Mouse (Mus musculus) stomach, embryonic 15.5 days (tissue): ENCODE data around the gene Lap3. TPM values are rescaled to one million over a fixed set of nuclear protein-coding genes. Genes with fewer than 3 reads are reported as not detected.

Source experiments
- ATAC-seq: fragments of 200-750 bp; cut with Nextera tagmentation; 2 replicates; pipeline ENCODE4 v1.8.0; 2017; ENCODE audit warnings: low read depth, moderate number of reproducible peaks, moderate TSS enrichment; ENCODE audit not compliant: insufficient read depth, low FRiP score
- H3K27ac ChIP-seq: fragments of 300-500 bp; sonication (generic); 2 replicates; pipeline ENCODE4 v1.5.1; 2015; ENCODE audit warnings: mild to moderate bottlenecking, inconsistent platforms
- H3K27me3 ChIP-seq: fragments of 300-500 bp; sonication (generic); replicated peaks from 2 replicates; pipeline ENCODE4 v1.6.1; 2015; ENCODE audit warnings: inconsistent platforms
- H3K36me3 ChIP-seq: fragments of 300-500 bp; sonication (generic); 2 replicates; pipeline ENCODE4 v1.6.1; 2015; ENCODE audit warnings: inconsistent platforms
- H3K4me1 ChIP-seq: fragments of 300-500 bp; sonication (generic); 2 replicates; pipeline ENCODE4 v1.6.1; 2015; ENCODE audit warnings: inconsistent platforms
- H3K4me2 ChIP-seq: fragments of 300-500 bp; sonication (generic); 2 replicates; pipeline ENCODE4 v1.6.1; 2015; ENCODE audit warnings: mild to moderate bottlenecking, inconsistent platforms
- H3K4me3 ChIP-seq: fragments of 300-500 bp; sonication (generic); replicated peaks from 2 replicates; pipeline ENCODE4 v1.5.1; 2015; ENCODE audit warnings: inconsistent platforms
- H3K9ac ChIP-seq: fragments of 300-500 bp; sonication (generic); 2 replicates; pipeline ENCODE4 v1.6.1; 2015; ENCODE audit warnings: inconsistent platforms
- H3K9me3 ChIP-seq: fragments of 300-500 bp; sonication (generic); 2 replicates; pipeline ENCODE4 v1.6.1; 2016; ENCODE audit warnings: inconsistent platforms
- WGBS: fragments of 180-500 bp; shearing (Covaris S2); methylation state at CpG from one replicate; pipeline ENCODE4 v1.1.7; 2015; 5-methylcytosine and 5-hydroxymethylcytosine counted together
- polyA plus RNA-seq: library from polyadenylated mRNA; unstranded; fragments of >200 nt; fragmentation: Nextera tagmentation; extraction: Ambion mirVana; gene quantifications from 2 replicates; pipeline ENCODE4 v1.2.1, GENCODE M21; 2015

Lap3 gene
- polyA plus RNA-seq: 88.3 and 92.9 TPM in 2 replicates

DNA sequence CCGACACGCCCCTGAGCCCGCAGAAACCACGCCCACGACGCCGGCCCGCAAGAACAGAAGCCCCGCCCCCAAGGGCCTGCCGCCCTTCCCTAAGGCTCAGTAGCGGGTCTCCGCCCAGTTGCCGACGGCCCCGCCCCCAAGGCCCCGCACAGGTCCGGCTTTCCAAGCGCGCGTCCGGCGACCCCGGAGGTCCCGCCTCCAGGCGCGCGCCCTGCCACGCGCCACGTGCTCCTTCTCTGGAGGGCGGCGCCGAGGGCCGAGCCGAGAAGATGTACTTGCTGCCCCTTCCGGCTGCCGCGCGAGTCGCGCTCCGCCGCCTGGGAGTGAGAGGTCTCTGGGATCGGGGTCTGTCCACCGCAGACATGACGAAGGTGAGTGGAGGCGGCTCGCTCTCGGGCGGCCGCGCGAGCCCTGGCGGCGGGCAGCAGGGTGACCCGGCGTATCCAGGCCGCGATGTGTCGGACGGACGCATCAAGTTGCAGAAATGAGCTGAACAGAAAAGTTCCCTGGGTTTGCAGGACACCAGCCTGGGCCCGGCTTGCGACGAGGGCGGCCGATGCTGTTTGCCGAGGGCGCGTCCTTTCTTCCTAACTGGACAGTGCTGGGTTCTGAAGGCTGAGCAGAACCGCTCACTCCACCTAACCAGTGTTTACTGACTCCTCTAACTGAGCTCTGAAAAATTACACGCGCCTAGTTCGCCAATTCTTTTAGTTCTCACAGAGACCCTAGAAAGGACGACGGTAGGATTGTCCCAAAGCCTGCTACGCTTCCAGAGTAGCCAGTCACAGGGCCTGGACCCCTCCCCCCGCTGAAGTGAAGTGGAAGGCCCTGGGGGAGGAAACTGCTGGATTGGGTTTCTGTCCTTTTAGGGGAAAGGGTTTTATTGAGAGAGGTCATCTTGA lies at the start of gene Lap3:
Gene Lap3, plus strand, starts transcription at position 184 of the 902 bp plus-strand sequence.
- no peaks in the 10 kb centered on the region for H3K9me3 ChIP-seq
- H3K27me3 ChIP-seq: no peaks in the 10 kb centered on the region
- peak; percentile 93 for ATAC-seq
- H3K4me1 ChIP-seq: peaks cover 6% of the 10 kb centered on the region; the same call in 1 of the 2 replicates
- peak within 1 kb of the TSS; percentile 80 for H3K9ac ChIP-seq
- H3K4me3 ChIP-seq: peak within 1 kb of the TSS; percentile 85
- H3K27ac ChIP-seq: peak within 1 kb of the TSS; percentile 84
- H3K36me3 ChIP-seq: 0 out of 2 replicates have a peak, but pooled peaks cover 6% of the 10 kb centered on the region
- under 1% methylated on average over 78 of the region's 78 CpGs for WGBS
- H3K4me2 ChIP-seq: peak within 1 kb of the TSS; percentile 80

DNA sequence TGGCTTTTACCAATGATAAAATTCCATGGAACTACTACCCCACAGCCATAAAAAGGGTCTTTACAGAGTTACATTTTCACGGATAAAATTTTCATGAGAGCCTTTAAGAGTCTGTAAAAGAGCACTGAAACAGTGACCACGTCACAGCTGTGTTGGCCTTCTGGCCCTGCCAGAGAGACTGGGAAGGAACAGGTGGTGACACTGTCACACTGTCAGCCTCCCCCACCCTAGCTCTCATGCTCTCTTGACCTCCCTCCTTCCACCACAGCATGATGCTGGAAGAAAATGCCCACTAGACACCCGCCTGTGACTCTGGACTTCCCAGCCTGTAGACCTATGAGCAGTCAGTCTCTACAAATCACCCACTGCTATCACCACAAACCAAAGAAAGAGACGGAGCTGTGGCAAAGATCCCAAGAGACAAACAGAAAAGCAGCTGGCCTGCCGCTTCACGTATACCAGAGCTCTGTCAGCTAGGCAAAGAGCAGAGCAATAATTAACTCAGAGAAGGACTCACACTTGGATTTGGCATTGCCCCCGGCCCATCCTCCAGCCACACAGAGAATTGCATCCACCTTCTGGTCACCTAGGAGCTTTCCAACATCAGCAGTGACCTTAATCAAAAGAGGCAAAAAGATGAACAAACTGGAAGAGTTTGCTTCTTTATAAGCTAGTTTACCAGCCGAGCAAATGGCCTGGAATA lies 48.9 kb upstream of the Lap3 start:
- no peak overlapping the region for H3K27ac ChIP-seq
- no peak for ATAC-seq
- no peak overlapping the region for H3K4me2 ChIP-seq
- H3K36me3 ChIP-seq: no peaks in the 10 kb centered on the region
- no peak overlapping the region for H3K4me3 ChIP-seq
- WGBS: 82% methylated on average over 8 of the region's 8 CpGs
- no peak overlapping the region for H3K9ac ChIP-seq
- H3K4me1 ChIP-seq: peaks cover 8% of the 10 kb centered on the region
- no peaks in the 10 kb centered on the region for H3K27me3 ChIP-seq
- H3K9me3 ChIP-seq: no peaks in the 10 kb centered on the region

DNA sequence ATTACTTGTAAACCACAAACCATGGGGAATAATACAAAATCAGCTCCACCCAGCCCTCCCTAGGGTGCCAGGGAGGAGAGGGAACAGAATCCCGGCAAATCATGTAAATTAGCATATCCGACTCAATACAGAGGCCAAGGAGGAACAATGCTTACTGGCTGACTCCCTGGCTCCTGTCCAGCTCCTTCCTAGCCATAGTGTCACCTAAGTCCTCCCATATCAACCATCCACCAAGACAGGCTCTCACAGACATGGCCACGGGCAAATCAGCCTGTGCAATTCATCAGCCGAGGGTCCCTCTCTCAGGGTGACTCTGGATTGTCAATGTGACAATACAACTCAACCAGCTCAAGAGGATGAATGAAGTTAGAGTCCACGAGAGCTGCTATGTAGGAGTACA lies 44.5 kb upstream of the Lap3 start:
- ATAC-seq: no peak
- peak overlapping the region; percentile 59 for H3K4me3 ChIP-seq
- peak overlapping the region; percentile 95 for H3K4me2 ChIP-seq
- H3K36me3 ChIP-seq: no peaks in the 10 kb centered on the region
- WGBS: 62% methylated on average over 5 of the region's 5 CpGs
- no peak overlapping the region for H3K27ac ChIP-seq
- H3K27me3 ChIP-seq: no peaks in the 10 kb centered on the region
- peaks cover 8% of the 10 kb centered on the region for H3K4me1 ChIP-seq
- H3K9ac ChIP-seq: no peak overlapping the region
- H3K9me3 ChIP-seq: no peaks in the 10 kb centered on the region

DNA sequence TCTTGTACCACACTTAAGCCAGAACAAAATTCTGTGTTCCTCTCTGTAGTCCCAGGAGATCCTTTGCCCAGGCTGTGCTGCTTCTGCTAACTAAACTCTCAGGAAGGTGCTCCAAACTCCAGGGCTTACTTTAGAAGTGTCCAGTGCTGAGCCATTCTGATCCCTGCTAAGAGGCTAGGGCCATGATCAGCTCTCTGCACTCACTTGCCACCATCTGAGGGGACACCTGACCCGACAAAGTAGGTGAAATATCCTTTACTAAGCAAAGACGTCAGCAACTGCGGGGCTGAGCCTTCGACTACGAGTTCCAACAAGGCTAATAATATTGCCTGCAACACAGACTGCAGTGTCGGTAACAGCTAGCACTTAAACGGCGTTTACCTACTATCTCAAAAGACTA lies 44.0 kb upstream of the Lap3 start:
- ATAC-seq: no peak
- Histone ChIP-seq H3K9ac (peak overlapping the region; percentile 42; the same call in 1 of the 2 replicates), H3K4me3 (peak overlapping the region; percentile 59), H3K9me3 (no peaks in the 10 kb centered on the region), H3K4me2 (peak overlapping the region; percentile 95), H3K4me1 (peaks cover 8% of the 10 kb centered on the region), H3K27ac (no peak overlapping the region), H3K27me3 (no peaks in the 10 kb centered on the region), H3K36me3 (no peaks in the 10 kb centered on the region)
- 1% methylated on average over 8 of the region's 8 CpGs for WGBS

DNA sequence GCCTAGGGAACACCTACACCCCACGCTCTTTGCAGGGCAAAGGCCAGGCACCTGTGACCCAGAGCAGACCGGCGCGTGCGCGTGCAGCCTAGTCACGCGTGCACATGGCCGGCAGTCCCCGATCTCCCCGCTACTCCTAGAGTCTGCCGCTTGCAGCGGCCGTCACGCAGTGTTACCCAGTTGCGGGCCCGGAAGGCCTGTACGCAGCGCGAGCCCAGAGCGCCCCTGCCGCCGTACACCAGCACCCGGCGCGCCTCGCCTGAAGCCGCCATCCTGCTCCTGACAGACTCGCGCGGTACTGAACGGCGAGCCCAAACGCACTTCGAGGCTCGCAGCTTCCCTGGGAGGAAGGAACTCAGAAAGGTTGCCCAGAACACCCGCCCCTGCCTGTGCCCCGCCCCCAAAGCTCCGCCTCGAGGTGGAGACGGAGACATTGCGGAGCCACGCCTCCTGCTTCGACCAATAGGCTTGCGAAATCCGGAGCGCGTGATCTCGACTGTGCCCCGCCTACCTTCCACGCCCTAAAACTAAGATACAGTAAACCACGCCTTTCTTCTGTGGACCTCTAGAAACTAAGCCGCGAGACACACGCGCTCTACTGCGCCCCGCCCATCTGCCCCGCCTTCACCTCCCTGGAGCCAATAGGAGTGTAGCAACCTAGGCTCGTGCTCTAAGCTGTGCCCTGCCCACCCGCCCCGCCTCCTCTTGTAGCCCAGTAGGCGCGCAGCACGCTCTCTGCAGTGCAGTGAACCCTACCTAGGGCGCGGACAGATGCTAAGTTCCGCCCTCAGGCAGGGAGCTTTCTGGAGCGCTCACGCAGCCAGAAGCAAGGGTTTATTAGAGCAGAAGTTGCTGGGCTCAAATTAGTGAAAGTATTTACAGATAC lies 43.1 kb upstream of the Lap3 start, which contains the start of gene Qdpr:
Gene Qdpr, minus strand, starts transcription at position 406 of the 886 bp plus-strand sequence.
- Histone ChIP-seq H3K4me1 (peaks cover 8% of the 10 kb centered on the region), H3K27me3 (no peaks in the 10 kb centered on the region), H3K27ac (peak within 1 kb of the TSS; percentile 76), H3K36me3 (no peaks in the 10 kb centered on the region), H3K4me2 (peak within 1 kb of the TSS; percentile 95), H3K4me3 (peak within 1 kb of the TSS; percentile 59), H3K9me3 (no peaks in the 10 kb centered on the region), H3K9ac (peak within 1 kb of the TSS; percentile 42)
- WGBS: under 1% methylated on average over 70 of the region's 70 CpGs
- ATAC-seq: peak; percentile 99

DNA sequence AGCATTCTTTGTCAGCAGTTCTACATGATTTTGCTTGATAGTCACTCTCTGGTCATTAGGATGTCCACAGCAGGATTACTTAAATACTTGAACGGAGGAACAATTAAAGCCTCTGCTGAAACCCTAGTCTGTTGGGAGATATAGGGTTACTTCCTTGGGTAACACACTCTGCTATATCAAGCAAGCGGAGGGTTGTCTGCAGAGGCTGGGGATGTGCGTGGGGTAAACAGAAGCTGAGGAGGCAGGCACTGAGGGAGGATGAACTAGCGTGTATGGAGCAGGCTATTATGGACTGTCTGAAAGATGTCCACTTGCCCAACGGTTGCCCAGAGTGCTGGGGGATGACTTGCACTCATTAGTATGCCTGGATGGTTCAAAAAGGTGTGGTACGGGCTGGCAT lies 39.7 kb upstream of the Lap3 start, which contains the start of gene Clrn2:
Gene Clrn2, plus strand, starts transcription at position 301 of the 400 bp plus-strand sequence.
- no peak within 1 kb of the TSS for H3K4me3 ChIP-seq
- no peak within 1 kb of the TSS for H3K9ac ChIP-seq
- 63% methylated on average over 6 of the region's 6 CpGs for WGBS
- ATAC-seq: no peak
- peaks cover 8% of the 10 kb centered on the region for H3K4me1 ChIP-seq
- H3K4me2 ChIP-seq: no peak within 1 kb of the TSS
- no peak within 1 kb of the TSS for H3K27ac ChIP-seq
- no peaks in the 10 kb centered on the region for H3K9me3 ChIP-seq
- H3K36me3 ChIP-seq: no peaks in the 10 kb centered on the region
- no peaks in the 10 kb centered on the region for H3K27me3 ChIP-seq

DNA sequence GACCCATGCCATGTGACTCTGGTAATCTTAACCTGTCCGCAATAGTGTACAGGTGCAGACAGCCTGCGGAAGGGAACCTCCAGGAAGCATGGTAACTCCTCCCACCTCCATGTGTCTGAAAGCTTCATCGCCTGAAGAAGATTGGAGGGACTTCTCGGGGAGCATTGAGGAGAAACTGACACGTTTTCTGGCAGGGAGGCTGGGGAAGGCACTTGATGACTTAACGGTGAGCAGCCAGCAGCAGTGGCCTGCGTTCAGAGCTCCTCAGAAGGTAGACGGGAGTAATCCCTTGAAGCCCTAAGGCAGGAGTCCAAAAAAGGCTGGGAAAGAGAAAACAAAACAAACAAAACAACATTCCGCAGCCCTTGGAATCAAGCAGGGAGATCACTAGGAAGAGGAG lies 38.7 kb upstream of the Lap3 start:
- H3K4me3 ChIP-seq: no peak overlapping the region
- no peaks in the 10 kb centered on the region for H3K4me1 ChIP-seq
- ATAC-seq: no peak
- no peak overlapping the region for H3K4me2 ChIP-seq
- 40% methylated on average over 9 of the region's 9 CpGs for WGBS
- H3K9me3 ChIP-seq: no peaks in the 10 kb centered on the region
- no peaks in the 10 kb centered on the region for H3K27me3 ChIP-seq
- no peaks in the 10 kb centered on the region for H3K36me3 ChIP-seq
- H3K9ac ChIP-seq: no peak overlapping the region
- no peak overlapping the region for H3K27ac ChIP-seq

DNA sequence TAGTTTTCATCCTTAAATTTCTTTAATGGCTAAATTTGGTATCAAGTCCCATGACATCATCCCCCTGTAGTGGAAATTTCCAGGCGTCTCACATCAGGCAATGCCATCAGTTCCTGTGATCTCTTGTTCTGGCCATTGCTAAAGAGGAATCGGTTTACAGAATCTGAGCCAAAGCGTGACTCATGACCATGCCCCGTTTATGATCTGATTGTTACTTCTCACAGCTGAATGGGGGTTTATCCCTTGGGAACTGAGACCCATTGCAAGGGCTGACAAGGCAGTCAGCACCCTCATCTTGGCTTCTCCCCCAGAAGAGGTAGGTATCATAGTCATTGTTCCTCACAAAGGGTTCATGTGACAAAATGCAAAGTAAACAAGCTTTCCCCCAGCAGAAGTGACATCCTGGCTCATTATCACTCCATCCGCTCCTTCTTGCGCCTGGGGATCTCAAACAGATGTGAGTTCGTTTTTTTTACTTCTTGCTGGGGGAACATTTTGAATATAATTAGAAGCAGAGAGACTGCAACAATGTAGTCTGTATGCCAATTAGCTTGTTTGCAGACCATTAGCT lies 20.2 kb upstream of the Lap3 start:
- no peak for ATAC-seq
- Histone ChIP-seq H3K4me2 (no peak overlapping the region), H3K9me3 (no peaks in the 10 kb centered on the region), H3K4me1 (no peaks in the 10 kb centered on the region; the same call in 1 of the 2 replicates), H3K9ac (no peak overlapping the region), H3K4me3 (no peak overlapping the region), H3K27me3 (no peaks in the 10 kb centered on the region), H3K27ac (no peak overlapping the region), H3K36me3 (no peaks in the 10 kb centered on the region)
- 35% methylated on average over 7 of the region's 7 CpGs for whole genome bisulfite sequencing

DNA sequence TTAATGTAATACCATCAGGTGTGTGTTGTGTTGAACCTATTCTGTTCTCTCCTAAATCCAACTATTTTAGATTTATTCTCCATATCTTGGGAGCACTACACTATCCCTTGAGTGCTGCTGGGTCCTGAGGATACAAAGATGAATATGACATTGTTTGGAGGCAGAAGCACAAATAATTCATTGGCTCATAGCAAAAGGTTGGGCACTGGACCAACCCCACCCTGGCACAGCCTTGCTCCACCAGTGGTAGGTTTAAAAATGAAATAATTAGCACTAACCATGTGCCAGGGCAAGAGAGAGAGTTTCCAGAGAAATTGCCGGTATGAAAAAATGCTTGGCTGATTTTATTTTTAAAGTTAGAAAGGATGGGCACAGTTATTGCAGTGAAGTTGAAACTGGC lies 19.7 kb upstream of the Lap3 start:
- no peak overlapping the region for H3K9ac ChIP-seq
- WGBS: 77% methylated on average over 1 of the region's 1 CpGs
- no peaks in the 10 kb centered on the region for H3K36me3 ChIP-seq
- H3K4me2 ChIP-seq: no peak overlapping the region
- H3K4me3 ChIP-seq: no peak overlapping the region
- H3K4me1 ChIP-seq: no peaks in the 10 kb centered on the region; the same call in 1 of the 2 replicates
- ATAC-seq: no peak
- no peaks in the 10 kb centered on the region for H3K9me3 ChIP-seq
- H3K27ac ChIP-seq: no peak overlapping the region
- no peaks in the 10 kb centered on the region for H3K27me3 ChIP-seq

DNA sequence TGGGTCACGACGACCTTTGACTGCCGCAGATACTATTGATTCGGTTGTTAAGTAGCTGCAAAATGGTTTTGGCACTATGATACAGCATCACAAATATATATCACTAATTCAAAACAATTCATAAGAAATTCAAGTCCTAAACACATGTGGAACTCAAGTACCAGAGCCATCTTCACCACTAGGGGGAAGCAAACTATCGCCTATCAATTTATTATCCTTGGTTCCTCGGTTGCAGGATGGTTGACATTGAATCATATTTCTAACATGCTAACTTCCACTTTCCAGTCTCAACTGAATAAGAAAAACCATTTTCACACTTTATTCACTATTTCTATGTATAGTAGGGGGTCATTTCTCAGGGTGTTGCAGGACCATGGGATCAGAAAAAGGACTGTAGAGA lies 19.0 kb upstream of the Lap3 start:
- H3K27me3 ChIP-seq: no peaks in the 10 kb centered on the region
- H3K27ac ChIP-seq: no peak overlapping the region
- no peak overlapping the region for H3K4me3 ChIP-seq
- H3K4me2 ChIP-seq: no peak overlapping the region
- no peaks in the 10 kb centered on the region; the same call in 1 of the 2 replicates for H3K4me1 ChIP-seq
- no peaks in the 10 kb centered on the region for H3K36me3 ChIP-seq
- WGBS: 27% methylated on average over 6 of the region's 6 CpGs
- ATAC-seq: no peak
- H3K9me3 ChIP-seq: no peaks in the 10 kb centered on the region
- H3K9ac ChIP-seq: no peak overlapping the region

DNA sequence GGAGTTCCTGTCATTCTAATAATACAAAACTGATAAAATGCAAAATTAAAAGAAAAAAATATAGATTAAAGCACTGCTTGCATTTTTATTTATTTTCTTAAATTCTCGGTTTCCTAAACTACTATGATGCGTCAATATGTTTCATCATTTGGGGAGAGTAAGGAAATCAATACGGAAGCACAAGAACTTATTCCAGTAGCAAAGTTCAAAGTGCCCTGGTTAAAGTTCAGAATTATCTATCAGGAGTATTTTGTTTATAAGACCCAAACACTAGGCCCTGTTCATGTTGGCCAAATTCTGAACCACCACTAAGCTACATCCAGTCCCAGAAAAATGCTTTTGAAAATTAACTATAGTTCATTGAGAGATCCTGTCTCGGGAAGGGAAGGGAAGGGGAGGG lies 18.4 kb upstream of the Lap3 start:
- no peak for ATAC-seq
- Histone ChIP-seq H3K4me1 (no peaks in the 10 kb centered on the region; the same call in 1 of the 2 replicates), H3K27me3 (no peaks in the 10 kb centered on the region), H3K36me3 (no peaks in the 10 kb centered on the region), H3K9ac (no peak overlapping the region), H3K4me3 (no peak overlapping the region), H3K27ac (no peak overlapping the region), H3K9me3 (no peaks in the 10 kb centered on the region), H3K4me2 (no peak overlapping the region)
- WGBS: 64% methylated on average over 3 of the region's 4 CpGs
